Comparison of ENCODE assay signal across 8 mouse cellular contexts in genomic region chr7:66661572-66661971, GRCm38 (mm10). TPM values are rescaled to one million over a fixed set of nuclear protein-coding genes. Genes with fewer than 3 reads are reported as not detected.
DNase-seq lines count a peak whose midpoint lies in the region; ATAC-seq and TF ChIP-seq lines count a peak whose summit lies in the region.

No protein-coding gene starts in this region.

- DNase-seq in A20 (ENCODE audit: low read depth, low spot score) = peak; percentile 83
- DNase-seq in adrenal gland, postnatal 36 days = peak; percentile 66 to 76
- DNase-seq in heart, adult 18-20 months = peak; percentile 74 to 90
- peak; percentile 85 for DNase-seq in kidney, adult 2 months
- DNase-seq in spleen, postnatal 10 days (ENCODE audit: low spot score in 2 of 2) = peak; percentile 55 to 78

- peaks cover 9% of the 10 kb centered on the region for H3K4me1 ChIP-seq in embryonic facial prominence, embryonic 13.5 days
- H3K4me1 ChIP-seq in kidney, adult 2 months (ENCODE audit: control insufficient read depth, insufficient read depth, low read length) = peaks cover 3% of the 10 kb centered on the region; the same call in 1 of the 2 replicates
- H3K4me1 ChIP-seq in limb, embryonic 13.5 days = no peaks in the 10 kb centered on the region
- H3K4me1 ChIP-seq in midbrain, embryonic 16.5 days (ENCODE audit: control insufficient read depth, insufficient read depth, low read length) = no peaks in the 10 kb centered on the region

- no peak for TF ChIP-seq POLR2A in kidney, adult 2 months (IDR thresholded peaks at IDR 0.05; ENCODE audit: low read depth, low read length)

- H3K4me3 ChIP-seq in embryonic facial prominence, embryonic 13.5 days = no peak overlapping the region
- peak overlapping the region; percentile 19 for H3K4me3 ChIP-seq in kidney, adult 2 months (ENCODE audit: insufficient read depth, low read depth, low read length)
- peak overlapping the region; percentile 21; the same call in 1 of the 2 replicates for H3K4me3 ChIP-seq in limb, embryonic 13.5 days
- H3K4me3 ChIP-seq in midbrain, embryonic 16.5 days (ENCODE audit: low read depth, low read length) = no peak overlapping the region

- 15% methylated on average over 8 of the region's 8 CpGs for WGBS in embryonic facial prominence, embryonic 13.5 days
- WGBS in kidney, adult 2 months = 11% methylated on average over 8 of the region's 8 CpGs
- WGBS in limb, embryonic 13.5 days = 21% methylated on average over 8 of the region's 8 CpGs
- WGBS in midbrain, embryonic 16.5 days = 11% methylated on average over 8 of the region's 8 CpGs

- no peaks in the 10 kb centered on the region for H3K9me3 ChIP-seq in embryonic facial prominence, embryonic 13.5 days
- no peaks in the 10 kb centered on the region for H3K9me3 ChIP-seq in limb, embryonic 13.5 days
- H3K9me3 ChIP-seq in midbrain, embryonic 16.5 days (replicated peaks; ENCODE audit: control insufficient read depth, low read length, poor library complexity, severe bottlenecking) = no peaks in the 10 kb centered on the region

- no peak for ATAC-seq in embryonic facial prominence, embryonic 13.5 days (ENCODE audit: insufficient number of reproducible peaks, insufficient read depth, low FRiP score, low TSS enrichment, low read depth)
- no peak for ATAC-seq in limb, embryonic 13.5 days (ENCODE audit: low FRiP score, low read depth)
- ATAC-seq in midbrain, embryonic 16.5 days = peak; percentile 72

- H3K4me2 ChIP-seq in embryonic facial prominence, embryonic 13.5 days = peak overlapping the region; percentile 38
- peak overlapping the region; percentile 33; the same call in 1 of the 2 replicates for H3K4me2 ChIP-seq in limb, embryonic 13.5 days (replicated peaks)
- peak overlapping the region; percentile 29; the same call in 1 of the 2 replicates for H3K4me2 ChIP-seq in midbrain, embryonic 16.5 days (ENCODE audit: low read length)

- peaks cover 39% of the 10 kb centered on the region for H3K36me3 ChIP-seq in embryonic facial prominence, embryonic 13.5 days
- no peaks in the 10 kb centered on the region for H3K36me3 ChIP-seq in kidney, adult 2 months (ENCODE audit: control insufficient read depth, insufficient read depth, low read length)
- H3K36me3 ChIP-seq in limb, embryonic 13.5 days = peaks cover 49% of the 10 kb centered on the region
- H3K36me3 ChIP-seq in midbrain, embryonic 16.5 days (ENCODE audit: control insufficient read depth, insufficient read depth, low read length) = peaks cover 5% of the 10 kb centered on the region; the same call in 1 of the 2 replicates

- no peaks in the 10 kb centered on the region for H3K27me3 ChIP-seq in embryonic facial prominence, embryonic 13.5 days
- no peaks in the 10 kb centered on the region; the same call in 1 of the 2 replicates for H3K27me3 ChIP-seq in kidney, adult 2 months (replicated peaks; ENCODE audit: control insufficient read depth, insufficient read depth, low read length)
- no peaks in the 10 kb centered on the region for H3K27me3 ChIP-seq in limb, embryonic 13.5 days
- no peaks in the 10 kb centered on the region for H3K27me3 ChIP-seq in midbrain, embryonic 16.5 days (ENCODE audit: control insufficient read depth, insufficient read depth, low read depth, low read length)

- peak; percentile 65 for TF ChIP-seq CTCF in kidney, adult 2 months (conservative IDR thresholded peaks at IDR 0.05; ENCODE audit: insufficient read depth, insufficient read length, low read depth, low read length)

- H3K27ac ChIP-seq in embryonic facial prominence, embryonic 13.5 days = no peak overlapping the region
- no peak overlapping the region for H3K27ac ChIP-seq in kidney, adult 2 months (ENCODE audit: insufficient read depth, low read depth, low read length)
- no peak overlapping the region for H3K27ac ChIP-seq in limb, embryonic 13.5 days
- H3K27ac ChIP-seq in midbrain, embryonic 16.5 days (ENCODE audit: low read length) = no peak overlapping the region

- no peak overlapping the region for H3K9ac ChIP-seq in embryonic facial prominence, embryonic 13.5 days
- no peak overlapping the region for H3K9ac ChIP-seq in limb, embryonic 13.5 days
- H3K9ac ChIP-seq in midbrain, embryonic 16.5 days (ENCODE audit: low read depth, low read length) = no peak overlapping the region

RNA-seq across cellular contexts. Expression of gene Asb7, which starts 27.8 kb away (rescaled TPM):
- 10 to 100 TPM; 15.8 to 19.6 TPM for total RNA-seq in adrenal gland, postnatal 36 days (2021)
- 13.7 and 16.6 TPM in 2 replicates for polyA plus RNA-seq in embryonic facial prominence, embryonic 13.5 days (2015; fragmentation: Nextera tagmentation; extraction: Ambion mirVana)
- total RNA-seq in heart, adult 18-20 months (2021) = 1 to 10 TPM; 5.7 to 6.2 TPM
- 4.2 and 4.9 TPM in 2 replicates for polyA plus RNA-seq in kidney, adult 2 months (2012; rRNA removed)
- 16.4 and 19.5 TPM in 2 replicates for polyA plus RNA-seq in limb, embryonic 13.5 days (2015; fragmentation: Nextera tagmentation; extraction: Ambion mirVana)
- polyA plus RNA-seq in midbrain, embryonic 16.5 days (2015; fragmentation: Nextera tagmentation; extraction: Ambion mirVana) = 15.9 and 19.0 TPM in 2 replicates

RNA-seq across cellular contexts. Expression of gene Lins1, which starts 28.1 kb away (rescaled TPM):
- 10 to 100 TPM in 1 of 2 experiments, 1 to 10 TPM in 1; 9.3 to 10.0 TPM for total RNA-seq in adrenal gland, postnatal 36 days (2021)
- polyA plus RNA-seq in embryonic facial prominence, embryonic 13.5 days (2015; fragmentation: Nextera tagmentation; extraction: Ambion mirVana) = 22.4 and 23.3 TPM in 2 replicates
- 1 to 10 TPM; 2.5 to 3.9 TPM for total RNA-seq in heart, adult 18-20 months (2021)
- 4.8 and 6.2 TPM in 2 replicates for polyA plus RNA-seq in kidney, adult 2 months (2012; rRNA removed)
- 21.2 and 21.4 TPM in 2 replicates for polyA plus RNA-seq in limb, embryonic 13.5 days (2015; fragmentation: Nextera tagmentation; extraction: Ambion mirVana)
- polyA plus RNA-seq in midbrain, embryonic 16.5 days (2015; fragmentation: Nextera tagmentation; extraction: Ambion mirVana) = 20.6 and 21.8 TPM in 2 replicates

Comparison
In these comparisons a context has a peak if more than half of its experiments do, and no peak if none do; other contexts are left out.
1. H3K4me3 ChIP-seq: peak in kidney, adult 2 months (single experiment) and limb, embryonic 13.5 days (single experiment); none in embryonic facial prominence, embryonic 13.5 days (single experiment) and midbrain, embryonic 16.5 days (single experiment).
2. Peak in every context shown above with its lines, with median percentiles within 50 percentile points of each other: DNase-seq and H3K4me2 ChIP-seq.